Mouse (Mus musculus) forebrain, postnatal 0 days (tissue): ENCODE data around the gene Arfip1. TPM values are rescaled to one million over a fixed set of nuclear protein-coding genes. Genes with fewer than 3 reads are reported as not detected.

Source experiments
- ATAC-seq: fragments of 200-750 bp; cut with Nextera tagmentation; 2 replicates; pipeline ENCODE4 v1.8.0; 2017; ENCODE audit warnings: mild to moderate bottlenecking, moderate library complexity
- DNase-seq: peaks from one replicate; pipeline ENCODE4 v3.0.0-alpha.2; 2015
- H3K27ac ChIP-seq: fragments of 300-500 bp; sonication (generic); 2 replicates; pipeline ENCODE4 v1.5.1; 2014; ENCODE audit warnings: low read depth, mild to moderate bottlenecking, antibody characterized with exemption, low read length, moderate library complexity, mixed read lengths
- H3K27me3 ChIP-seq: fragments of 300-500 bp; sonication (generic); 2 replicates; pipeline ENCODE4 v1.6.1; 2014; ENCODE audit warnings: mild to moderate bottlenecking, low read length, mixed read lengths; ENCODE audit not compliant: insufficient read depth
- H3K36me3 ChIP-seq: fragments of 300-500 bp; sonication (generic); 2 replicates; pipeline ENCODE4 v1.6.1; 2014; ENCODE audit warnings: mild to moderate bottlenecking, moderate library complexity; ENCODE audit not compliant: insufficient read depth
- H3K4me1 ChIP-seq: fragments of 300-500 bp; sonication (generic); 2 replicates; pipeline ENCODE4 v1.6.1; 2014; ENCODE audit warnings: antibody characterized with exemption; ENCODE audit not compliant: insufficient read depth
- H3K4me2 ChIP-seq: fragments of 300-500 bp; sonication (generic); 2 replicates; pipeline ENCODE4 v1.6.1; 2014; ENCODE audit warnings: low read depth, mild to moderate bottlenecking, moderate library complexity
- H3K4me3 ChIP-seq: fragments of 300-500 bp; sonication (generic); 2 replicates; pipeline ENCODE4 v1.5.1; 2014; ENCODE audit warnings: low read depth, low read length, mixed read lengths
- H3K9ac ChIP-seq: fragments of 300-500 bp; sonication (generic); 2 replicates; pipeline ENCODE4 v1.6.1; 2014; ENCODE audit warnings: mild to moderate bottlenecking
- H3K9me3 ChIP-seq: fragments of 300-500 bp; sonication (generic); 2 replicates; pipeline ENCODE4 v1.6.1; 2016; ENCODE audit warnings: low read length
- CTCF ChIP-seq: sonication (generic); IDR thresholded peaks from 2 replicates; pipeline ENCODE4 v1.5.1; 2016; ENCODE audit warnings: antibody characterized with exemption, control low read depth, low read depth
- WGBS: fragments of 180-500 bp; shearing (Covaris S2); extraction: QIAGEN DNeasy Blood & Tissue Kit; methylation state at CpG from one replicate; pipeline ENCODE4 v1.1.7; 2014; 5-methylcytosine and 5-hydroxymethylcytosine counted together
- polyA plus RNA-seq: library from polyadenylated mRNA; unstranded; fragments of >200 nt; fragmentation: Nextera tagmentation; extraction: Ambion mirVana; gene quantifications from 2 replicates; pipeline ENCODE4 v1.2.1, GENCODE M21; 2015
- total RNA-seq: library from RNA; depleted of rRNA; stranded (reverse); fragments of >200 nt; gene quantifications from 2 replicates; pipeline ENCODE4 v1.2.3, GENCODE M21; 2014

The Arfip1 gene
- total and polyA plus RNA-seq, 2 experiments from 2014 or later = 18.8 to 26.8 TPM

DNA sequence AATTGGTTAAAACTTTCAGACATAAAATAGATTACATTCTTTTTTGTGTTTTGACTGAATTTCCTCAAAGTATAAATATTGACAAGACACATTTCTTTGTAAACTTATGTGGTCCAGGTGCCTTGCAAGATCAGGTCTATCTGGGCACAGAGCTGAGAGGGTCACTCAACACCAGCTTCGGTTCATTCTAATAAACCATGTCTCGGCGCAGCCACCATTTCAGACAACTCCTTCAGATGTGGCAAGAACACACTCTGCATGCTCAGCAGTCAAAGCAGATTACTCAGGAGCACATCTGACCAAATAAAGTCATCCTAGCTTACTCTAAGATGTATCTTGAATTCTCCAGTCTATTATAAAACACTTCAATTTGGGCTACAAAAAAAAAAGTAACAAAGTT lies 66.3 kb downstream of the Arfip1 start:
- Histone ChIP-seq H3K36me3 (0 out of 2 replicates have a peak, but pooled peaks cover 4% of the 10 kb centered on the region), H3K4me3 (no peak overlapping the region), H3K9me3 (no peaks in the 10 kb centered on the region), H3K27ac (no peak overlapping the region), H3K9ac (no peak overlapping the region), H3K27me3 (no peaks in the 10 kb centered on the region), H3K4me2 (no peak overlapping the region), H3K4me1 (no peaks in the 10 kb centered on the region)
- ATAC-seq (no peak), DNase-seq (no peak)
- no peak for TF ChIP-seq CTCF
- 97% methylated on average over 3 of the region's 3 CpGs for WGBS

DNA sequence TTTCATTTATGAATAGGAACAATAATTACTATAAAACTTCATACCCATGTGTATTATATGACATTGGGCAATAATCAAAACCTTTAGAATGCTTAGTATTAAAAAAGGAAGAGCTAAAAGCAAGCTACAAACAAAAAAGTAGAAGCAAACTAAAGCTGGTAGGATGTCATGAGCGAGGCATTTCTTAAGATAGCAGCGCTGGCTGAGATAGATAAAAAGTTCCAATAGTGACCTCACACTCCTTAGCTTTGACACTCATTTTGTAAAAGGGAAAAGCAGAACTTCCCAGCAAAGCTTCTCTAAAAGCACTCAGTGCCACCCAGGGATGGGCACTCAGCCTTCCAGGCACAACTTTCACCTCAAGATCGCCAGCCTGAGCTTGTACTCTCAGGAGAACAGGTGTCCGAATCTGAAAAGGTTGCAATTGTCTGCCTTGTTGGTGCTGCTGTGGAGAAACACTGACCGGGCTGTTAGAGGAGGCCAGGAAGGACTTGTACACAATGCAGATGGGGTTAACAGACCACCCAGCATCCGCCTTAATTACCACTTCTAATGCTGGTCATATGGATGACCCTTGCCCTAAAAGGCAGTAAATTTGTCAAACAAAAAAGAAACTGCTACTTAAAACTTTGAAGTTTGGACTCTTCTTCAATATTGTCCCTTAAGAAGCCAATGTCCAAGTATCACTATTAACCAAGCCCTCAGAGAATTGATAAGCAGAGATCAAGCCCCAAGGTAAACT lies 69.5 kb downstream of the Arfip1 start:
- WGBS = 68% methylated on average over 6 of the region's 6 CpGs
- H3K27me3 ChIP-seq = no peaks in the 10 kb centered on the region
- H3K27ac ChIP-seq = no peak overlapping the region

DNA sequence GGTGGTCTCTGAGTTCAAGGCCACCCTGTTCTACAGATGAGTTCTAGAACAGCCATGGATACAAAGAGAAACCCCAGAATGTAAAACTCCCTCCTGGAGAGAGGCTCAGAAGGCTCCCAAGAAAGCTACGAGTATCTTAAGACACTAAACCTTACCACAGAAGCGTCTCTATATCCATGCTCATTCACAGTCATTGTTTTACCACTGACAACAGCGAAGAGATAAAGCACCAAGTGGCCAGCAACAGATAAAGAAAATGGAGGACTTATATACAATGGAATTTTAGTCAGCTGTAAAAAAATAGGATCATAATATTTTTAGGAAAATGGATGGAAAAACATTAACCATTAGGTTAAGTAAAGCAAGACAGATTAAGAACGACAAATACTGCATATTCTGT lies 77.2 kb downstream of the Arfip1 start:
- DNase-seq = no peak
- no peak overlapping the region for H3K4me3 ChIP-seq
- H3K4me2 ChIP-seq = no peak overlapping the region
- peaks cover 4% of the 10 kb centered on the region for H3K36me3 ChIP-seq
- H3K27ac ChIP-seq = no peak overlapping the region
- H3K9ac ChIP-seq = no peak overlapping the region
- H3K4me1 ChIP-seq = no peaks in the 10 kb centered on the region
- 88% methylated on average over 4 of the region's 4 CpGs for WGBS
- ATAC-seq = no peak
- H3K27me3 ChIP-seq = no peaks in the 10 kb centered on the region
- no peak for TF ChIP-seq CTCF
- no peaks in the 10 kb centered on the region for H3K9me3 ChIP-seq

More for the DNA sequence above, 69.5 kb downstream of the Arfip1 start:
- H3K36me3 ChIP-seq = peaks cover 4% of the 10 kb centered on the region; the same call in 1 of the 2 replicates
- ATAC-seq (no peak), DNase-seq (no peak)
- no peak overlapping the region for H3K4me3 ChIP-seq
- H3K4me1 ChIP-seq = no peaks in the 10 kb centered on the region
- no peak for TF ChIP-seq CTCF
- H3K4me2 ChIP-seq = no peak overlapping the region
- no peaks in the 10 kb centered on the region for H3K9me3 ChIP-seq
- H3K9ac ChIP-seq = no peak overlapping the region

DNA sequence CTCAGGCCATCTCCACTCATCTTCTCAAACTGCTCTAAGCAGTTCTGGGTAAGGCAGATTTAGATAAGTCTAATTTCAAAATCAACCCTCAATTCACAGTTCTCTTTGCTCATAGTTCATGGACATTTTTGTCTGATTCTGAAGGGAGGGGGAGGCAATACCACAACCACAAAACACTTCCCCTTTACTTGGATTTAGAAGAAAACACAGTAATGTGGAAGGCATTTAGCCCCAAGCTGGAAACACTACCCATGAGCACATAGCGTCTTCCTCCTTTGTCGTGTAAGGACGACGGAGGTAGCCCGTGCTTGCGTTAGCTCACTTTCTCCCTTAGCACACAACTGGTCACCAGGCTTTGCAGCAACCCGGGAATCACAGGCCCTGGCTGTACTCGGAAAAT lies 78.1 kb downstream of the Arfip1 start:
- no peak for DNase-seq
- Histone ChIP-seq H3K36me3 (peaks cover 4% of the 10 kb centered on the region), H3K4me1 (no peaks in the 10 kb centered on the region), H3K9me3 (no peaks in the 10 kb centered on the region), H3K9ac (no peak overlapping the region), H3K4me2 (no peak overlapping the region), H3K27me3 (no peaks in the 10 kb centered on the region), H3K27ac (no peak overlapping the region), H3K4me3 (no peak overlapping the region)
- ATAC-seq = no peak
- WGBS = 92% methylated on average over 8 of the region's 8 CpGs
- no peak for TF ChIP-seq CTCF

DNA sequence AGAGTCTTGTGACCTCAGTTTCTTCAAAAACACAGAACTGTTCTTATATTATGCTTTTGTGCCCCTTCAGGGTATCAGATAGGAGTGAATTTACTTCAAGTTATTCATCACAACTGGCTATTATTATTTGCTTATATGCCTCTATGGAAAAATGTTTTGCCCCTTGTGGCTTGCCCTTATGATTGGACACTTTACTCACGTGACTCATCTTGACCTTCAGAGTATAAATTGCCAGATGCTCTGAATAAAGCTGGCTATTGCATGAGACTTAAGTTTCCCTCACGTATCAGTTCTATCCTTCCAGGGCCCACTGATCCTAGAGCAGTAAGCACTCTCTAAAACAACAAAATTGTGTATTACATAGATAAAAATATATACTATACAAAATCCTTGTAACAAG lies 80.3 kb downstream of the Arfip1 start:
- no peak overlapping the region for H3K4me3 ChIP-seq
- no peak overlapping the region for H3K27ac ChIP-seq
- DNase-seq (no peak), ATAC-seq (no peak)
- H3K36me3 ChIP-seq = no peaks in the 10 kb centered on the region; the same call in 1 of the 2 replicates
- 86% methylated on average over 2 of the region's 2 CpGs for WGBS
- H3K4me1 ChIP-seq = no peaks in the 10 kb centered on the region
- H3K27me3 ChIP-seq = no peaks in the 10 kb centered on the region
- no peak for TF ChIP-seq CTCF
- no peaks in the 10 kb centered on the region for H3K9me3 ChIP-seq
- H3K4me2 ChIP-seq = no peak overlapping the region
- H3K9ac ChIP-seq = no peak overlapping the region

DNA sequence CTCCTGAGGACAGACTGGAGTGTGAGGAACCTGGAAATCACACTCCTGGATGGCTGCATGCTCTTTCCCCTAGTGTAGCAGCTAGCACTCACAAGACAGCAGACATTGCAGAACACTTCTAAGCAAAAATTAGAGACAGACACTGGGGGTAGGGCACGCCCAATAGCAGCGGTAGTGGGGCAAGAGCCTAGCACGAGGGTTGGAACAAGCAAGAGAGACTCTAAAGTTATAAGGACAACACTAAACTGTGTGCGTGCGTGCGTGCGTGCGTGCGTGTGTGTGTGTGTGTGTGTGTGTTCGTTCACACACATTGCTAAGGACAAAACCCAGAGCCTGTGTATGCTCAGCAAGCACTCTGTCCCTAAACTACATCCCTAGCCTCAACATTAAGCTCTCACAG lies 81.9 kb downstream of the Arfip1 start:
- Histone ChIP-seq H3K27ac (no peak overlapping the region), H3K9ac (no peak overlapping the region), H3K4me2 (no peak overlapping the region), H3K4me3 (no peak overlapping the region), H3K4me1 (no peaks in the 10 kb centered on the region), H3K36me3 (no peaks in the 10 kb centered on the region; the same call in 1 of the 2 replicates), H3K9me3 (no peaks in the 10 kb centered on the region), H3K27me3 (no peaks in the 10 kb centered on the region)
- TF ChIP-seq CTCF = no peak
- ATAC-seq (no peak), DNase-seq (no peak)
- WGBS = 78% methylated on average over 10 of the region's 10 CpGs

DNA sequence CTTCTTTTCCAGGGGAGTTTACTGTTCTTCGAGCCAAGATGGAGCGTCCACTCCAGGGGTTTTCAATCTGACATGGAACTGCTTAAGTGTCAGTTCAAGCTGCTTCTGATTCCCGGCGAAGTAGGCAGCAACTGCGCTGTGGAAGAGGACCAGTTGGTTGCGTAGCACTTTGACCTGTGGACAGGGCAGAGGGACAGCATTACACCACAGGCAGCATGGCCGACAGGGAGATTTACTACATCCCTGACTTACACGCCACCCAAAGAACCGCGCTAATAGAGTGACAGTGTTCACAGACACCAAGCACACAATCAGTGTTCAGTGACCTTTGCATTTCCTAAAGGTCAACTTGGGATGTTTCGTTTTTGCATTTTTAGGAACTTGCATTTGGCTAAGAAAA lies 84.7 kb downstream of the Arfip1 start:
- no peak for ATAC-seq
- Histone ChIP-seq H3K27ac (no peak overlapping the region), H3K4me2 (no peak overlapping the region), H3K36me3 (no peaks in the 10 kb centered on the region), H3K4me3 (no peak overlapping the region), H3K9me3 (no peaks in the 10 kb centered on the region), H3K4me1 (no peaks in the 10 kb centered on the region), H3K27me3 (no peaks in the 10 kb centered on the region), H3K9ac (no peak overlapping the region)
- no peak for DNase-seq
- no peak for TF ChIP-seq CTCF
- 88% methylated on average over 11 of the region's 11 CpGs for WGBS
